Mouse (Mus musculus) liver, embryonic 13.5 days (tissue): ENCODE measurements around the gene Tcf7l1. TPM values are rescaled to one million over a fixed set of nuclear protein-coding genes. Genes with fewer than 3 reads are reported as not detected.

ENCODE experiments used
- ATAC-seq: fragments of 200-750 bp; cut with Nextera tagmentation; 2 replicates; pipeline ENCODE4 v1.8.0; 2017; ENCODE audit warnings: low read depth, mild to moderate bottlenecking, moderate number of reproducible peaks, moderate library complexity
- DNase-seq: peaks from one replicate; pipeline ENCODE4 v3.0.0; 2022
- H3K27ac ChIP-seq: fragments of 300-500 bp; sonication (generic); 2 replicates; pipeline ENCODE4 v1.5.1; 2015; ENCODE audit warnings: moderate library complexity, mild to moderate bottlenecking, inconsistent platforms
- H3K27me3 ChIP-seq: fragments of 300-500 bp; sonication (generic); 2 replicates; pipeline ENCODE4 v1.6.1; 2015; ENCODE audit warnings: mild to moderate bottlenecking, inconsistent platforms
- H3K36me3 ChIP-seq: fragments of 300-500 bp; sonication (generic); 2 replicates; pipeline ENCODE4 v1.6.1; 2015; ENCODE audit warnings: mild to moderate bottlenecking, inconsistent platforms
- H3K4me1 ChIP-seq: fragments of 300-500 bp; sonication (generic); replicated peaks from 2 replicates; pipeline ENCODE4 v1.6.1; 2015; ENCODE audit warnings: inconsistent platforms
- H3K4me2 ChIP-seq: fragments of 300-500 bp; sonication (generic); 2 replicates; pipeline ENCODE4 v1.6.1; 2015; ENCODE audit warnings: inconsistent platforms, mild to moderate bottlenecking, moderate library complexity
- H3K4me3 ChIP-seq: fragments of 300-500 bp; sonication (generic); replicated peaks from 2 replicates; pipeline ENCODE4 v1.5.1; 2015; ENCODE audit warnings: mild to moderate bottlenecking, inconsistent platforms
- H3K9ac ChIP-seq: fragments of 300-500 bp; sonication (generic); 2 replicates; pipeline ENCODE4 v1.6.1; 2015; ENCODE audit warnings: mild to moderate bottlenecking, inconsistent platforms
- H3K9me3 ChIP-seq: fragments of 300-500 bp; sonication (generic); replicated peaks from 2 replicates; pipeline ENCODE4 v1.6.1; 2016; ENCODE audit warnings: inconsistent platforms
- WGBS: fragments of 180-500 bp; shearing (Covaris S2); methylation state at CpG from one replicate; pipeline ENCODE4 v1.1.7; 2015; ENCODE audit not compliant: insufficient replicate concordance; 5-methylcytosine and 5-hydroxymethylcytosine counted together
- polyA plus RNA-seq: library from polyadenylated mRNA; unstranded; fragments of >200 nt; fragmentation: Nextera tagmentation; extraction: Ambion mirVana; gene quantifications from 2 replicates; pipeline ENCODE4 v1.2.1, GENCODE M21; 2015

The Tcf7l1 gene
- polyA plus RNA-seq, 1 experiment from 2014 or later: 3.3 TPM

GRCm38 (mm10) chr6:72724494-72725180 is 64.4 kb downstream of the Tcf7l1 start:
- Histone ChIP-seq H3K9me3 (no peaks in the 10 kb centered on the region), H3K4me1 (peaks cover 9% of the 10 kb centered on the region; the same call in 1 of the 2 replicates), H3K4me3 (no peak overlapping the region), H3K4me2 (no peak overlapping the region), H3K27ac (no peak overlapping the region), H3K9ac (no peak overlapping the region), H3K27me3 (no peaks in the 10 kb centered on the region), H3K36me3 (no peaks in the 10 kb centered on the region)
- DNase-seq (no peak), ATAC-seq (0 out of 2 replicates have a peak, but pooled peaks have one; percentile 20)
- 53% methylated on average over 8 of the region's 8 CpGs for WGBS

GRCm38 (mm10) chr6:72723731-72724385 is 65.2 kb downstream of the Tcf7l1 start:
- H3K27ac ChIP-seq: no peak overlapping the region
- no peak for ATAC-seq
- no peaks in the 10 kb centered on the region for H3K36me3 ChIP-seq
- no peak overlapping the region for H3K4me3 ChIP-seq
- H3K27me3 ChIP-seq: no peaks in the 10 kb centered on the region
- peaks cover 9% of the 10 kb centered on the region; the same call in 1 of the 2 replicates for H3K4me1 ChIP-seq
- H3K9me3 ChIP-seq: no peaks in the 10 kb centered on the region
- no peak overlapping the region for H3K9ac ChIP-seq
- WGBS: 71% methylated on average over 15 of the region's 15 CpGs
- DNase-seq: no peak
- no peak overlapping the region for H3K4me2 ChIP-seq

DNA sequence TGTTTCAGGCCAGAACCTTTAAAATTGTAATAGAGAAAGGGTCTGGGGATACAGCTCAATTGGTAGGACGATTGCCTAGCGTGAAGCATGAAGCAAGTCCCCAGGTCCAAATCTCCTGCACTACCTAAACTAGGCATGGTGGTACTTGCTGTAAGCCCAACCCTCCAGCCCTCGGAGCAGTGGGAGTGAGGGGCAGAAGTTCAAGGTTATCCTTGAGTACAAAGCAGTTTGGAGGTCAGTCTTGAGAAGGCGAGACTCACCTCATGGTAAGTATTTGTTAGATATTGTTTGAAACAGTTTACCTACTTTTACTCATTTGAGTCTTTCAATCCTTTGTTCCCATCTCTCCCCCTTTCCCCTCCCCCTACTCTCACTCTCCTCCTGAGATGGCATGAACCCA is 65.9 kb downstream of the Tcf7l1 start:
- DNase-seq (no peak), ATAC-seq (no peak)
- no peaks in the 10 kb centered on the region for H3K27me3 ChIP-seq
- peaks cover 9% of the 10 kb centered on the region; the same call in 1 of the 2 replicates for H3K4me1 ChIP-seq
- H3K9ac ChIP-seq: no peak overlapping the region
- H3K27ac ChIP-seq: no peak overlapping the region
- no peaks in the 10 kb centered on the region for H3K9me3 ChIP-seq
- H3K36me3 ChIP-seq: no peaks in the 10 kb centered on the region
- H3K4me2 ChIP-seq: no peak overlapping the region
- WGBS: 65% methylated on average over 4 of the region's 4 CpGs
- H3K4me3 ChIP-seq: no peak overlapping the region

DNA sequence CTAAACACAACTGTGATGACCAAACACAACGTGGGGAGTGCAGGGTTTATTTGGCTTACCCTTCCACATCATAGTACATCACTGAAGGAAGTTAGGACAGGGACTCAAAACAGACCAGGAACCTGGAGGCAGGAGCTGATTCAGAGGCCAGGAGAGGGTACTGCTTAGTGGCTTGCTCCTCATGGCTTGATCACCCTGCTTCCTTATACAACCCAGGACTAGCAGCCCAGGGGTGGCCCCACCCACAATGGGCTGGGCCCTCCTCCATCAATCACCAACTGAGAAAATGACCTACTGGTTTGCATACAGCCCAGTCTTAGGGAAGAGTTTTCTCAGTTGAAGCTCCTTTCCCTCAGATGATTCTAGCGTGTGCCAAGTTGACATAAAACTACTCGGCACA is 68.2 kb downstream of the Tcf7l1 start:
- Histone ChIP-seq H3K9ac (no peak overlapping the region), H3K4me1 (peaks cover 9% of the 10 kb centered on the region; the same call in 1 of the 2 replicates), H3K4me3 (no peak overlapping the region), H3K4me2 (no peak overlapping the region), H3K9me3 (no peaks in the 10 kb centered on the region), H3K27me3 (no peaks in the 10 kb centered on the region), H3K36me3 (0 out of 2 replicates have a peak, but pooled peaks cover 6% of the 10 kb centered on the region), H3K27ac (no peak overlapping the region)
- ATAC-seq (no peak), DNase-seq (no peak)
- 75% methylated on average over 3 of the region's 3 CpGs for WGBS

DNA sequence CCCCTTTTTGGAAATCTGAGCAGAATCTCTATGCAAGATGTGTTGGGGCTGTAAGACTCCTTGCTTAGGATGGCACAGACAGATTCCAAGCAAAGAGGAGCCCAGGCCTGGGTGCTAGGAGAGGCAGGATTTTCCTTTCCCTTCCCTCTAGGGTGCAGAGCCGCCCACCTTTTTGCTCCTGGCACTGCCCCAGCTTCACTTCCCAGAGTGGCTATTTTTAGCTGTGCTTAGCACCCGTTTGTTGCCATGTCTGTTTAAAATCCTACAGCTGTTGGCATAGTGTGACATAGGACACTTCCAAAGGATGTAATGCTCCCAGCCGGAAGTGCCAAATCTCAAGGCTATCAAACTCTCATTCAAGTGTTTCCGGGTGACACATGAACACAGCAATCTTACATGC is 74.3 kb downstream of the Tcf7l1 start:
- Histone ChIP-seq H3K9ac (no peak overlapping the region), H3K9me3 (no peaks in the 10 kb centered on the region), H3K27me3 (no peaks in the 10 kb centered on the region), H3K4me1 (peaks cover 2% of the 10 kb centered on the region; the same call in 1 of the 2 replicates), H3K4me3 (no peak overlapping the region), H3K27ac (no peak overlapping the region), H3K4me2 (no peak overlapping the region), H3K36me3 (0 out of 2 replicates have a peak, but pooled peaks cover 6% of the 10 kb centered on the region)
- ATAC-seq (no peak), DNase-seq (no peak)
- 49% methylated on average over 4 of the region's 4 CpGs for WGBS

GRCm38 (mm10) chr6:72714250-72714649 is 74.8 kb downstream of the Tcf7l1 start:
- no peak overlapping the region for H3K27ac ChIP-seq
- ATAC-seq (no peak), DNase-seq (no peak)
- no peaks in the 10 kb centered on the region for H3K9me3 ChIP-seq
- no peaks in the 10 kb centered on the region for H3K27me3 ChIP-seq
- H3K4me1 ChIP-seq: peaks cover 2% of the 10 kb centered on the region; the same call in 1 of the 2 replicates
- WGBS: 60% methylated on average over 9 of the region's 9 CpGs
- no peak overlapping the region for H3K9ac ChIP-seq
- H3K36me3 ChIP-seq: 0 out of 2 replicates have a peak, but pooled peaks cover 6% of the 10 kb centered on the region
- H3K4me2 ChIP-seq: no peak overlapping the region
- H3K4me3 ChIP-seq: no peak overlapping the region

DNA sequence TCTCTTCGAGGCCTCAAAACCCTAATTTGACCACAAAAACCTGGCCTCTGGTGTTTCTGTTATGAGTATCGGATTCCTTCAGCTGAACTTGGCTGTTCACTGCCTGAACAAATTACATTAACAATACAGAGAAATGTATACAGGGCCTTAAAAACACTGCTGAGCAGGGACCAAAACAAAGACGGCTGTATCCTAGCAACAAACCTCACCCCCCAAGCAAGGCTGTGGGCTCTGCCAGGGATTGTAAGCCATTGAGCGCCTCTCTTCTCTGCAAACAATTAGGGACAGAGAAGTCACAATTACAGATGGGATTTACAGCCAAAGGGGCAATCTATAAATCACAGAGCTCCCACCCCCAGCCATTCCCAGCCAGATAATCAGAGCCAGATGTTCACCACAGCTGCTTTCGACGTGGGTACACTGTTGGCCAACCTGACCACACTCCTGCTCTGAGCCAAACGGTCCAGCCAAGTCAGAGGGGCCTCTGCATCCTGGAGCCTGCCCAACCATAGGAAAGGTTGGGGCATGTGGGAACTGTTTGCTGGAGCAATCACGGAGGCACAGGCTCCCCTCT is 77.5 kb downstream of the Tcf7l1 start:
- no peak overlapping the region for H3K27ac ChIP-seq
- H3K36me3 ChIP-seq: no peaks in the 10 kb centered on the region
- H3K4me1 ChIP-seq: peaks cover 2% of the 10 kb centered on the region; the same call in 1 of the 2 replicates
- ATAC-seq (no peak), DNase-seq (no peak)
- no peak overlapping the region for H3K4me2 ChIP-seq
- no peaks in the 10 kb centered on the region for H3K27me3 ChIP-seq
- H3K9me3 ChIP-seq: no peaks in the 10 kb centered on the region
- WGBS: 41% methylated on average over 8 of the region's 8 CpGs
- no peak overlapping the region for H3K4me3 ChIP-seq
- no peak overlapping the region for H3K9ac ChIP-seq

DNA sequence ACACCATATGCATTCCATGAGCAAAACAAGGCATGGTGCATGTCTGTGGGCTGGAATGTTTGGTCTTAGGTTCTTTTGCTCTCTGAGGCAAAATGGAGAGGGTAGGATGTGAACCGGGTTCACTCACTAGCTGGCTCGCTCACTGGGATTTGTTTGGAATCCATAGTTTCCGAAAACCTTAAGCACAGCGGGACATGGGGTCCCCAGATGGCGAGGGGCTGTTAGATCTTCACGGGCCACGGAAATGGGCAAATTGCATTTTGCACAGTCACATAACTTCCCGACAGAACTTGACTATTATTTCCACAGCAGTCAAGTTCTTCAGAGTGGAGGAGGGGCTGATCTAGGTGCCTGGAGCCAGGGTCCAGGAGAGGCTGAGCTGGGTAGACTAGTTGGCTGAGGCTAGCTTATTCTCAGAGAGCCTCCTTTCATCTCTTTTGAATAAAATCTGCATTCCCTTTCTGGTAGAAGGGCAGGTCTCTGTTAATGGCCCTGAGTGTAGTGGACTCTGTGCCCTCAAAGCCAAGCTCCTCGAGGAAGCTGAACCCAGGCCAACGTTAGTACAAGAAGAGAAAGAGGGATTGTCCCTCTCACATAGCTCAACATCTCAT is 78.1 kb downstream of the Tcf7l1 start:
- no peak overlapping the region for H3K4me2 ChIP-seq
- WGBS: 60% methylated on average over 10 of the region's 10 CpGs

DNA sequence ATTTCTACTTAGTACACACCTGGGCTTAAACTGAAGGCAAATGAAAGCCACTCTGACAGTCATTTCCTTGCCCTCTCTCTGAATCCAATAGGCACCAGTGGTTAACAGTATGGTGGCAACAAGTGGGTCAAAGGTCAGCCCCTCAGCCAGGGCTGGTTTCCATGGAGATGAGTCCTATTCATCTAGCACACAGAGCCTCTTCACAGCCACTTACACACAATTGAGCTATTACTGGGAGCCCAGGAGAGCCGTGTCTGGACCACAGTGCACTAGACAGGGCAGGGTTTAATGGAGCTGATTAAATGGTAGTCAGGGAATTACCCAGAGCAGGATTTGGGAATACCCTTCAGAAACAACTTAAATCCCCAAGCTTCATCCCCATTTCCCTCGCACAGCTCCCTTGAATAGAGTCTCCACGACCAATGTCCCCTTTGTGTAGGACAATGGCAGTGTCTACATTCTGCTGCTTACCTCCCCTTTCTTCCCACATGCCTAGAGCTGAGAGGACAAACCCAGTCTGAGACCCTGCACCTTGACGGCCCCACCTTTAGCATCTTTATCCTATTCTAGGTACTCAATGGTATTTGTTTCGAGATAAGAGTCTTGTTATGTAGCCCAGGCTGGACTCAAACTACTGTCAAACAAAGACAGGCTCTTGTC is 89.5 kb downstream of the Tcf7l1 start:
- H3K4me3 ChIP-seq: no peak overlapping the region
- no peaks in the 10 kb centered on the region for H3K27me3 ChIP-seq
- no peak overlapping the region for H3K4me2 ChIP-seq
- no peaks in the 10 kb centered on the region for H3K9me3 ChIP-seq
- no peak for DNase-seq
- no peaks in the 10 kb centered on the region for H3K36me3 ChIP-seq
- no peak overlapping the region for H3K27ac ChIP-seq
- WGBS: 50% methylated on average over 5 of the region's 5 CpGs
- H3K4me1 ChIP-seq: peaks cover 34% of the 10 kb centered on the region
- H3K9ac ChIP-seq: no peak overlapping the region
- ATAC-seq: no peak

More for the DNA sequence above, 78.1 kb downstream of the Tcf7l1 start:
- Histone ChIP-seq H3K36me3 (no peaks in the 10 kb centered on the region), H3K4me3 (no peak overlapping the region), H3K27ac (no peak overlapping the region), H3K9ac (no peak overlapping the region), H3K27me3 (no peaks in the 10 kb centered on the region), H3K4me1 (peaks cover 2% of the 10 kb centered on the region; the same call in 1 of the 2 replicates), H3K9me3 (no peaks in the 10 kb centered on the region)
- ATAC-seq (no peak), DNase-seq (no peak)

- Histone ChIP-seq H3K36me3 (no peaks in the 10 kb centered on the region), H3K9ac (no peak overlapping the region), H3K9me3 (no peaks in the 10 kb centered on the region), H3K4me2 (no peak overlapping the region), H3K4me1 (peaks cover 34% of the 10 kb centered on the region), H3K27ac (no peak overlapping the region), H3K4me3 (no peak overlapping the region), H3K27me3 (no peaks in the 10 kb centered on the region)
- ATAC-seq: no peak
- no peak for DNase-seq
- 68% methylated on average over 5 of the region's 5 CpGs for WGBS
Measured at GRCm38 (mm10) chr6:72698559-72698958, 90.5 kb downstream of the Tcf7l1 start.
